In the genomic region with DNA sequence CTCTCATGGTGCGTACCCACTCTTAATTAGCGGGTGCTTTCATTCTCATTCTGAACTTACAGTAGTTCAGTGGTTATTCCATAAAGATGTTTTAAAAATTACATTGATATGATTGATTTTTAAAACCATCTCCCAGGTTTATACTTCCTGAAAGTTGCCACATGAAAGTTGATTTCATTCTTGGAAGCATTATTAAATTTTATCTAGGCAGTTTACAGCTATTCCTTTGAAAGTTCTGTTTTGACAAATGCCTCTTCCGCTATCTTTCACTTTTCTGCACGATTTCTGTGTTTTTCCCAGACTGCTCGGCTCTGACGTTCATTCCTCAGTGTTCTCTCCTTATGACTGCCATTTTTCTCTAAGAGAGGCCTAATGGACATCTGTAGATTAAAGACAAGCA, we compare ENCODE assay signal across 30 mouse cellular contexts.
DNase-seq lines count a peak whose midpoint lies in the region; ATAC-seq and TF ChIP-seq lines count a peak whose summit lies in the region.
"Had no signal": no experiment of that assay in that cellular context is flagged by ENCODE, and none has a peak within 500 bp of the region (broad histone marks: within the 10 kb centered on the region; RNA-seq: fewer than 3 reads in every experiment).

No protein-coding gene starts in this region.

- TF ChIP-seq CTCF in spleen, adult 2 months (IDR thresholded peaks at IDR 0.05; ENCODE audit: extremely low read depth, insufficient read depth, insufficient read length, insufficient replicate concordance) = no peak

- no peak for TF ChIP-seq POLR2A in spleen, adult 2 months (IDR thresholded peaks at IDR 0.05; ENCODE audit: low read depth, low read length)

- DNase-seq in heart, postnatal 25 days (ENCODE audit: low spot score) = no peak
- no peak for DNase-seq in limb, embryonic 10.5 days (ENCODE audit: low spot score)
- no peak for DNase-seq in spleen, adult 2 months (ENCODE audit: low read depth in 1 of 2, low spot score in 2 of 2)
- DNase-seq in spleen, postnatal 10 days (ENCODE audit: low spot score in 2 of 2) = no peak
- no peak for DNase-seq in cerebellum, adult 18-20 months
- DNase-seq: adrenal gland, adult 2 months; adrenal gland, postnatal 36 days; cerebellum, adult 8-10 months; cerebellum, postnatal 25 days; forebrain, postnatal 0 days; kidney, adult 9 months; layer of hippocampus, postnatal 36 days; left cerebral cortex, postnatal 4 days; lung, postnatal 14 days had no signal

- intact Hi-C loops in heart, postnatal 25 days (cut with DNase I) = loop anchor here (5.0 kb wide), 1 partner anchor 196 kb away; no protein-coding TSS in a partner anchor

- ATAC-seq in heart, embryonic 16.5 days (replicated peaks; ENCODE audit: extremely low read depth, insufficient read depth, low FRiP score) = no peak
- no peak for ATAC-seq in limb, embryonic 12.5 days (ENCODE audit: insufficient number of reproducible peaks, insufficient read depth, low FRiP score, low TSS enrichment, low read depth)
- no peak for ATAC-seq in limb, embryonic 13.5 days (ENCODE audit: low FRiP score, low read depth)
- ATAC-seq: activated CD4-positive, CD25-positive, alpha-beta regulatory T cell, adult 4 months; forebrain, postnatal 0 days; hindbrain, embryonic 16.5 days; intestine, embryonic 15.5 days had no signal

- peak overlapping the region; percentile 21; the same call in 1 of the 2 replicates for H3K9ac ChIP-seq in heart, embryonic 16.5 days (ENCODE audit: low read length)
- H3K9ac ChIP-seq in limb, embryonic 12.5 days (replicated peaks) = no peak overlapping the region
- no peak overlapping the region for H3K9ac ChIP-seq in limb, embryonic 13.5 days
- H3K9ac ChIP-seq: embryonic facial prominence, embryonic 15.5 days; forebrain, embryonic 12.5 days; forebrain, postnatal 0 days; intestine, embryonic 15.5 days; liver, embryonic 15.5 days; midbrain, embryonic 12.5 days; neural tube, embryonic 13.5 days; stomach, embryonic 15.5 days had no signal

- no peak overlapping the region for H3K4me3 ChIP-seq in heart, embryonic 16.5 days (ENCODE audit: low read length)
- H3K4me3 ChIP-seq in limb, embryonic 12.5 days (replicated peaks) = no peak overlapping the region
- H3K4me3 ChIP-seq in limb, embryonic 10.5 days = no peak overlapping the region
- H3K4me3 ChIP-seq in spleen, adult 2 months (ENCODE audit: extremely low read depth, insufficient read depth, insufficient read length) = no peak overlapping the region
- H3K4me3 ChIP-seq in limb, embryonic 13.5 days = no peak overlapping the region
- H3K4me3 ChIP-seq: embryonic facial prominence, embryonic 10.5 days; embryonic facial prominence, embryonic 15.5 days; forebrain, embryonic 12.5 days; intestine, embryonic 15.5 days; liver, embryonic 15.5 days; megakaryocyte, embryonic 14.5 days; midbrain, embryonic 12.5 days; myocyte; neural tube, embryonic 13.5 days; stomach, embryonic 15.5 days had no signal

- peaks cover 11% of the 10 kb centered on the region for H3K36me3 ChIP-seq in heart, embryonic 16.5 days (ENCODE audit: control insufficient read depth, insufficient read depth)
- H3K36me3 ChIP-seq in limb, embryonic 12.5 days = peaks cover 15% of the 10 kb centered on the region; the same call in 1 of the 2 replicates
- peaks cover 71% of the 10 kb centered on the region for H3K36me3 ChIP-seq in limb, embryonic 10.5 days
- peaks cover 52% of the 10 kb centered on the region for H3K36me3 ChIP-seq in spleen, adult 2 months (ENCODE audit: control insufficient read depth, insufficient read depth, low read length)
- H3K36me3 ChIP-seq in limb, embryonic 13.5 days = peaks cover 41% of the 10 kb centered on the region
- H3K36me3 ChIP-seq: embryonic facial prominence, embryonic 15.5 days; forebrain, embryonic 12.5 days; intestine, embryonic 15.5 days; liver, embryonic 15.5 days; midbrain, embryonic 12.5 days; neural tube, embryonic 13.5 days; stomach, embryonic 15.5 days had no signal

- H3K27ac ChIP-seq in heart, embryonic 16.5 days (ENCODE audit: low read length) = peak overlapping the region; percentile 71
- H3K27ac ChIP-seq in limb, embryonic 12.5 days = peak overlapping the region; percentile 51; the same call in 1 of the 2 replicates
- no peak overlapping the region; the same call in 1 of the 2 replicates for H3K27ac ChIP-seq in limb, embryonic 10.5 days
- H3K27ac ChIP-seq in spleen, adult 2 months (ENCODE audit: insufficient read depth, low read length) = peak overlapping the region; percentile 88
- peak overlapping the region; percentile 61; the same call in 1 of the 2 replicates for H3K27ac ChIP-seq in limb, embryonic 13.5 days
- H3K27ac ChIP-seq: embryonic facial prominence, embryonic 10.5 days; embryonic facial prominence, embryonic 15.5 days; forebrain, embryonic 12.5 days; intestine, embryonic 15.5 days; liver, embryonic 15.5 days; midbrain, embryonic 12.5 days; neural tube, embryonic 13.5 days; stomach, embryonic 15.5 days had no signal

- H3K9me3 ChIP-seq in heart, embryonic 16.5 days (replicated peaks; ENCODE audit: control insufficient read depth, low read length) = no peaks in the 10 kb centered on the region
- no peaks in the 10 kb centered on the region for H3K9me3 ChIP-seq in limb, embryonic 12.5 days
- no peaks in the 10 kb centered on the region for H3K9me3 ChIP-seq in limb, embryonic 10.5 days (replicated peaks)
- H3K9me3 ChIP-seq in limb, embryonic 13.5 days = no peaks in the 10 kb centered on the region
- H3K9me3 ChIP-seq: embryonic facial prominence, embryonic 10.5 days; embryonic facial prominence, embryonic 15.5 days; forebrain, embryonic 12.5 days; intestine, embryonic 15.5 days; liver, embryonic 15.5 days; megakaryocyte, embryonic 14.5 days; midbrain, embryonic 12.5 days; neural tube, embryonic 13.5 days; stomach, embryonic 15.5 days had no signal

- H3K4me1 ChIP-seq in heart, embryonic 16.5 days (ENCODE audit: control insufficient read depth, insufficient read depth, low read length) = peaks cover 17% of the 10 kb centered on the region
- peaks cover 66% of the 10 kb centered on the region for H3K4me1 ChIP-seq in limb, embryonic 12.5 days (replicated peaks)
- peaks cover 39% of the 10 kb centered on the region for H3K4me1 ChIP-seq in limb, embryonic 10.5 days
- H3K4me1 ChIP-seq in spleen, adult 2 months (ENCODE audit: control insufficient read depth, insufficient read depth, insufficient read length) = peaks cover 57% of the 10 kb centered on the region
- peaks cover 67% of the 10 kb centered on the region for H3K4me1 ChIP-seq in limb, embryonic 13.5 days
- H3K4me1 ChIP-seq: embryonic facial prominence, embryonic 15.5 days; forebrain, embryonic 12.5 days; intestine, embryonic 15.5 days; liver, embryonic 15.5 days; midbrain, embryonic 12.5 days; neural tube, embryonic 13.5 days; stomach, embryonic 15.5 days had no signal

- no peaks in the 10 kb centered on the region for H3K27me3 ChIP-seq in heart, embryonic 16.5 days (ENCODE audit: control insufficient read depth, insufficient read depth, low read length)
- H3K27me3 ChIP-seq in limb, embryonic 12.5 days = no peaks in the 10 kb centered on the region
- no peaks in the 10 kb centered on the region for H3K27me3 ChIP-seq in limb, embryonic 10.5 days (ENCODE audit: low read depth, poor library complexity, severe bottlenecking)
- no peaks in the 10 kb centered on the region for H3K27me3 ChIP-seq in spleen, adult 2 months (ENCODE audit: control insufficient read depth, insufficient read depth, low read length)
- no peaks in the 10 kb centered on the region for H3K27me3 ChIP-seq in limb, embryonic 13.5 days
- H3K27me3 ChIP-seq: CH12.LX; embryonic facial prominence, embryonic 15.5 days; forebrain, embryonic 12.5 days; intestine, embryonic 15.5 days; liver, embryonic 15.5 days; midbrain, embryonic 12.5 days; stomach, embryonic 15.5 days had no signal

- 77% methylated on average over 6 of the region's 6 CpGs for WGBS in heart, embryonic 16.5 days
- 85% methylated on average over 6 of the region's 6 CpGs for WGBS in limb, embryonic 12.5 days
- 93% methylated on average over 6 of the region's 6 CpGs for WGBS in limb, embryonic 10.5 days
- WGBS in spleen, adult 2 months = 72% methylated on average over 6 of the region's 6 CpGs
- 86% methylated on average over 6 of the region's 6 CpGs for WGBS in limb, embryonic 13.5 days

- H3K4me2 ChIP-seq in heart, embryonic 16.5 days (ENCODE audit: low read depth, low read length) = no peak overlapping the region
- no peak overlapping the region for H3K4me2 ChIP-seq in limb, embryonic 12.5 days
- H3K4me2 ChIP-seq in limb, embryonic 13.5 days (replicated peaks) = no peak overlapping the region
- H3K4me2 ChIP-seq: embryonic facial prominence, embryonic 15.5 days; forebrain, embryonic 12.5 days; intestine, embryonic 15.5 days; liver, embryonic 15.5 days; midbrain, embryonic 12.5 days; neural tube, embryonic 13.5 days; stomach, embryonic 15.5 days had no signal
